Mouse (Mus musculus): ENCODE results near the gene H2-M1. TPM values are rescaled to one million over a fixed set of nuclear protein-coding genes. Genes with fewer than 3 reads are reported as not detected.

The H2-M1 gene
- not detected in 2 replicates for polyA plus RNA-seq (2015; fragmentation: Nextera tagmentation; extraction: Ambion mirVana)

- WGBS = 75% methylated on average over 3 of the region's 3 CpGs
- no peaks in the 10 kb centered on the region for H3K9me3 ChIP-seq (replicated peaks)
- ATAC-seq (ENCODE audit: low FRiP score) = no peak
- H3K27ac ChIP-seq (replicated peaks) = no peak within 1 kb of the TSS
- no peak within 1 kb of the TSS for H3K9ac ChIP-seq (replicated peaks)
- H3K4me3 ChIP-seq (replicated peaks) = no peak within 1 kb of the TSS
- no peaks in the 10 kb centered on the region for H3K4me1 ChIP-seq
- no peak within 1 kb of the TSS for H3K4me2 ChIP-seq
- H3K27me3 ChIP-seq (replicated peaks) = no peaks in the 10 kb centered on the region
- H3K36me3 ChIP-seq = no peaks in the 10 kb centered on the region
Observed at GRCm38 (mm10) chr17:36672119-36672518, at the start of gene H2-M1. TSS of gene H2-M1 (minus strand) at chr17:36672219.

GRCm38 (mm10) chr17:36697693-36698092 is 25.7 kb upstream of the H2-M1 start:
- 80% methylated on average over 2 of the region's 2 CpGs for WGBS
- Histone ChIP-seq H3K9me3 (replicated peaks) (no peaks in the 10 kb centered on the region), H3K9ac (replicated peaks) (no peak overlapping the region), H3K27ac (replicated peaks) (no peak overlapping the region), H3K36me3 (no peaks in the 10 kb centered on the region), H3K27me3 (replicated peaks) (no peaks in the 10 kb centered on the region), H3K4me3 (replicated peaks) (no peak overlapping the region), H3K4me2 (no peak overlapping the region), H3K4me1 (no peaks in the 10 kb centered on the region)
- ATAC-seq (ENCODE audit: low FRiP score) = no peak

- WGBS = 92% methylated on average over 3 of the region's 3 CpGs
- no peak for ATAC-seq (ENCODE audit: low FRiP score)
- no peak within 1 kb of the TSS for H3K4me3 ChIP-seq (replicated peaks)
Observed at GRCm38 (mm10) chr17:36642566-36642965, 29.5 kb downstream of the H2-M1 start, which contains the start of gene H2-M9. TSS of gene H2-M9 (minus strand) at chr17:36642666.

More at GRCm38 (mm10) chr17:36642566-36642965, 29.5 kb downstream of the H2-M1 start, which contains the start of gene H2-M9:
- Histone ChIP-seq H3K4me2 (no peak within 1 kb of the TSS), H3K9ac (replicated peaks) (no peak within 1 kb of the TSS), H3K36me3 (no peaks in the 10 kb centered on the region), H3K27me3 (replicated peaks) (no peaks in the 10 kb centered on the region), H3K9me3 (replicated peaks) (no peaks in the 10 kb centered on the region), H3K4me1 (no peaks in the 10 kb centered on the region), H3K27ac (replicated peaks) (no peak within 1 kb of the TSS)

Other genes starting within 250 kb of the H2-M1 start
- gene H2-M10.4, start 209.9 kb downstream of the H2-M1 start, polyA plus RNA-seq (2015; fragmentation: Nextera tagmentation; extraction: Ambion mirVana) = not detected in 2 replicates
- not detected in 2 replicates for gene H2-M11, start 125.1 kb downstream of the H2-M1 start, polyA plus RNA-seq (2015; fragmentation: Nextera tagmentation; extraction: Ambion mirVana)
- gene H2-M9, start 29.6 kb downstream of the H2-M1 start, polyA plus RNA-seq (2015; fragmentation: Nextera tagmentation; extraction: Ambion mirVana) = not detected in 2 replicates
- gene H2-M10.5, start 100.7 kb upstream of the H2-M1 start, polyA plus RNA-seq (2015; fragmentation: Nextera tagmentation; extraction: Ambion mirVana) = not detected in 2 replicates
- not detected in 2 replicates for gene H2-M10.6, start 140.0 kb upstream of the H2-M1 start, polyA plus RNA-seq (2015; fragmentation: Nextera tagmentation; extraction: Ambion mirVana)
- 51.2 and 52.0 TPM in 2 replicates for gene Trim26, start 164.9 kb upstream of the H2-M1 start, polyA plus RNA-seq (2015; fragmentation: Nextera tagmentation; extraction: Ambion mirVana)
- 0.73 and 0.82 TPM in 2 replicates for gene Trim15, start 195.0 kb upstream of the H2-M1 start, polyA plus RNA-seq (2015; fragmentation: Nextera tagmentation; extraction: Ambion mirVana)
- gene Trim10, start 197.4 kb upstream of the H2-M1 start, polyA plus RNA-seq (2015; fragmentation: Nextera tagmentation; extraction: Ambion mirVana) = 1.4 and 1.9 TPM in 2 replicates
- not detected in 2 replicates for gene Trim40, start 217.9 kb upstream of the H2-M1 start, polyA plus RNA-seq (2015; fragmentation: Nextera tagmentation; extraction: Ambion mirVana)
- gene Trim31, start 225.9 kb upstream of the H2-M1 start, polyA plus RNA-seq (2015; fragmentation: Nextera tagmentation; extraction: Ambion mirVana) = 2.2 TPM in 1 of 2 replicates, not detected in the other